ENCODE assay signal across 8 mouse cellular contexts in the genomic region with DNA sequence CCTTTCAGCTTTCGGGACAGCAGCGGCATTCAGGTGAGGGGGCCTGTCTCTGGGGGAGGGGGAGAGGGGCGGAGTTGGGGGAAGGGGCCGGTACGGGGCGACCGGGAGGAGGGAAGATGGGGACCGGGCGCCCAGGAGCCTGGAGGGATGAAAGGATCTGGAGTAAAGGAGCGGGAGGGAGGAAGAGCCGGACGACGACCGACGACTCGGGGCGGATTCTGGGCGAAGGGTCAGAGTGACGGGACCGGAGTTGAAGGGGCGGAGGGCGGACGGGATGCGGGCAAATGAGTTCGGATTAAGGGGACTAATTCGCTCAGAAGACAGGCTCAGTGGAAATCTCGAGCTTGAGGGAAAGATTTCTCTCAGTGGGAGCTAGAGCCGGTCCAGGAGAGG. TPM values are rescaled to one million over a fixed set of nuclear protein-coding genes. Genes with fewer than 3 reads are reported as not detected.
DNase-seq lines count a peak whose midpoint lies in the region; ATAC-seq and TF ChIP-seq lines count a peak whose summit lies in the region.

No protein-coding gene starts in this region.

- H3K4me2 ChIP-seq in limb, embryonic 11.5 days (ENCODE audit: low read depth, severe bottlenecking) = peak overlapping the region; percentile 55
- peak overlapping the region; percentile 87 for H3K4me2 ChIP-seq in midbrain, embryonic 16.5 days (ENCODE audit: low read length)

- no peak for TF ChIP-seq CTCF in gastrocnemius, adult 2 months (IDR thresholded peaks at IDR 0.05)
- no peak for TF ChIP-seq CTCF in thymus, adult 2 months (IDR thresholded peaks at IDR 0.05; ENCODE audit: borderline replicate concordance, control insufficient read depth, extremely low read depth, insufficient read depth, low read length, poor library complexity)

- no peaks in the 10 kb centered on the region for H3K4me1 ChIP-seq in thymus, adult 2 months (replicated peaks; ENCODE audit: control insufficient read depth, insufficient read depth, low read length)
- no peaks in the 10 kb centered on the region for H3K4me1 ChIP-seq in limb, embryonic 11.5 days (ENCODE audit: control insufficient read depth, insufficient read depth, low read length)
- H3K4me1 ChIP-seq in midbrain, embryonic 16.5 days (ENCODE audit: control insufficient read depth, insufficient read depth, low read length) = peaks cover 16% of the 10 kb centered on the region

- no peaks in the 10 kb centered on the region for H3K36me3 ChIP-seq in thymus, adult 2 months (ENCODE audit: control insufficient read depth, insufficient read depth, low read length)
- no peaks in the 10 kb centered on the region for H3K36me3 ChIP-seq in limb, embryonic 11.5 days (ENCODE audit: control insufficient read depth, insufficient read depth, low read length)
- H3K36me3 ChIP-seq in midbrain, embryonic 16.5 days (ENCODE audit: control insufficient read depth, insufficient read depth, low read length) = no peaks in the 10 kb centered on the region

- WGBS in thymus, adult 2 months = under 1% methylated on average over 27 of the region's 28 CpGs
- WGBS in limb, embryonic 11.5 days = 2% methylated on average over 28 of the region's 28 CpGs
- WGBS in midbrain, embryonic 16.5 days = under 1% methylated on average over 26 of the region's 28 CpGs

- peak overlapping the region; percentile 94 for H3K27ac ChIP-seq in gastrocnemius, adult 2 months
- no peak overlapping the region for H3K27ac ChIP-seq in thymus, adult 2 months (ENCODE audit: control insufficient read depth, insufficient read depth, low read length)
- H3K27ac ChIP-seq in limb, embryonic 11.5 days (replicated peaks; ENCODE audit: low read depth, low read length) = peak overlapping the region; percentile 60
- H3K27ac ChIP-seq in midbrain, embryonic 16.5 days (ENCODE audit: low read length) = peak overlapping the region; percentile 96

- H3K9me3 ChIP-seq in limb, embryonic 11.5 days (ENCODE audit: control insufficient read depth, low read length) = no peaks in the 10 kb centered on the region
- H3K9me3 ChIP-seq in midbrain, embryonic 16.5 days (replicated peaks; ENCODE audit: control insufficient read depth, low read length, poor library complexity, severe bottlenecking) = no peaks in the 10 kb centered on the region

- DNase-seq in gastrocnemius, adult 2 months = no peak
- DNase-seq in gastrocnemius, postnatal 25 days = no peak
- no peak for DNase-seq in thymus, adult 2 months
- DNase-seq in thymus, postnatal 4 days = no peak
- DNase-seq in limb, embryonic 11.5 days (ENCODE audit: low spot score) = no peak
- DNase-seq in right cerebral cortex, postnatal 14 days = no peak
- DNase-seq in testis, postnatal 14 days (ENCODE audit: low spot score) = no peak

- intact Hi-C loops in gastrocnemius, adult 2 months (cut with DNase I) = loop anchor here (2.0 kb wide), 1 partner anchor 34 kb away; the partner anchor contains the start of gene Dcaf12

- TF ChIP-seq POLR2A in thymus, adult 2 months (IDR thresholded peaks at IDR 0.05; ENCODE audit: control insufficient read depth, extremely low read depth, insufficient read depth, low read length, poor library complexity) = no peak

- peak overlapping the region; percentile 70 for H3K9ac ChIP-seq in limb, embryonic 11.5 days (ENCODE audit: low read length)
- H3K9ac ChIP-seq in midbrain, embryonic 16.5 days (ENCODE audit: low read depth, low read length) = peak overlapping the region; percentile 78

- ATAC-seq in limb, embryonic 11.5 days (ENCODE audit: insufficient number of reproducible peaks, low FRiP score, low TSS enrichment, low read depth) = peak; percentile 70
- ATAC-seq in midbrain, embryonic 16.5 days = no peak; the same call in 1 of the 2 replicates

- H3K27me3 ChIP-seq in thymus, adult 2 months (ENCODE audit: control insufficient read depth, insufficient read depth, low read length) = no peaks in the 10 kb centered on the region
- H3K27me3 ChIP-seq in limb, embryonic 11.5 days (ENCODE audit: control insufficient read depth, insufficient read depth, low read length) = no peaks in the 10 kb centered on the region
- no peaks in the 10 kb centered on the region for H3K27me3 ChIP-seq in midbrain, embryonic 16.5 days (ENCODE audit: control insufficient read depth, insufficient read depth, low read depth, low read length)

- peak overlapping the region; percentile 88 for H3K4me3 ChIP-seq in gastrocnemius, adult 2 months
- H3K4me3 ChIP-seq in thymus, adult 2 months (ENCODE audit: control insufficient read depth, insufficient read depth, low read length) = peak overlapping the region; percentile 68
- H3K4me3 ChIP-seq in limb, embryonic 11.5 days (ENCODE audit: low read depth, low read length) = peak overlapping the region; percentile 85
- peak overlapping the region; percentile 74 for H3K4me3 ChIP-seq in midbrain, embryonic 16.5 days (ENCODE audit: low read depth, low read length)

RNA-seq across cellular contexts. Expression of gene Ubap1, which starts 0.4 kb away (rescaled TPM):
- total RNA-seq in gastrocnemius, adult 2 months (2021) = 10 to 100 TPM; 35.7 to 39.2 TPM
- 10 to 100 TPM; 30.2 to 33.2 TPM for total RNA-seq in gastrocnemius, postnatal 25 days (2021)
- polyA plus RNA-seq in thymus, adult 2 months (2012; rRNA removed) = 23.1 and 29.2 TPM in 2 replicates
- 56.7 and 62.2 TPM in 2 replicates for polyA plus RNA-seq in limb, embryonic 11.5 days (2014; fragmentation: Nextera tagmentation; extraction: Ambion mirVana)
- polyA plus RNA-seq in midbrain, embryonic 16.5 days (2015; fragmentation: Nextera tagmentation; extraction: Ambion mirVana) = 64.4 and 69.0 TPM in 2 replicates

RNA-seq across cellular contexts. Expression of gene Dcaf12, which starts 34.5 kb away (rescaled TPM):
- 10 to 100 TPM; 27.3 to 28.9 TPM for total RNA-seq in gastrocnemius, adult 2 months (2021)
- 10 to 100 TPM; 25.9 to 26.6 TPM for total RNA-seq in gastrocnemius, postnatal 25 days (2021)
- polyA plus RNA-seq in thymus, adult 2 months (2012; rRNA removed) = 37.7 and 42.9 TPM in 2 replicates
- 46.4 and 47.2 TPM in 2 replicates for polyA plus RNA-seq in limb, embryonic 11.5 days (2014; fragmentation: Nextera tagmentation; extraction: Ambion mirVana)
- 76.6 and 83.6 TPM in 2 replicates for polyA plus RNA-seq in midbrain, embryonic 16.5 days (2015; fragmentation: Nextera tagmentation; extraction: Ambion mirVana)
